Mouse (Mus musculus) adrenal gland, postnatal 25 days (tissue): ENCODE results near the gene Creb5. TPM values are rescaled to one million over a fixed set of nuclear protein-coding genes. Genes with fewer than 3 reads are reported as not detected.

Experiments used
- DNase-seq: peaks from one replicate; pipeline ENCODE4 v3.0.0; 2021; ENCODE audit warnings: mixed read lengths
- long read RNA-seq: library from polyadenylated mRNA; stranded (forward); transcript quantifications from one replicate; pipeline ENCODE4 v2.0.0, GENCODE M21; 2021
- total RNA-seq: library from RNA; stranded (reverse); gene quantifications from 2 replicates; pipeline ENCODE4 v1.2.3, GENCODE M21; 2021

Creb5 gene
- 2.0 and 2.8 TPM in 2 replicates for total RNA-seq
- long read RNA-seq, result 0 reads

- peak; percentile 85 for DNase-seq
Observed at GRCm38 (mm10) chr6:53287038-53287561, at the start of gene Creb5. Gene Creb5 (plus strand): TSS chr6:53287270.

GRCm38 (mm10) chr6:53259841-53260240, 27.2 kb upstream of the Creb5 start:
- no peak for DNase-seq

GRCm38 (mm10) chr6:53262401-53262800, 24.7 kb upstream of the Creb5 start:
- no peak for DNase-seq

- no peak for DNase-seq
Observed at GRCm38 (mm10) chr6:53267036-53267435, 20.0 kb upstream of the Creb5 start.

- no peak for DNase-seq
Observed at GRCm38 (mm10) chr6:53267732-53268505, 19.2 kb upstream of the Creb5 start.

DNA sequence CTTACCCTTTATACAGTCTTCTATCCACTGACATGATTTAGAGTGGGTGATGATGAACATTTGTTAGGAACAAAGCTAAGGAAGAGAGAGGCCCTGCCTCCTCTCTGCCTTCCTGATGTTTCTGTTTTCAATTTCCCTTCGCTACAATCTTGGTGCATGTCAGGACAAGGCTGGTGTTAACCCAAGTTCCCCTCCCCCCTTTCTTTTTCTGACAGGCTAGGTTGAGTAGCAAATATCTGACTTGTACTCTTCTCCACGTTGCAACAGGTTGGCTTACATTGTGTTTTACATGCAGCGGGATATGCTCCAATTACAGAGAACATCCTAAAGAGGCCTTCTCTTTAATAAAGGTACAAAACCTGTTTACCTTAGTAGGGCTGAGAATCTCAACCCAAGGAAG, 15.9 kb upstream of the Creb5 start:
- DNase-seq, result no peak

- DNase-seq, result no peak
Observed at GRCm38 (mm10) chr6:53271636-53272035, 15.4 kb upstream of the Creb5 start.

DNA sequence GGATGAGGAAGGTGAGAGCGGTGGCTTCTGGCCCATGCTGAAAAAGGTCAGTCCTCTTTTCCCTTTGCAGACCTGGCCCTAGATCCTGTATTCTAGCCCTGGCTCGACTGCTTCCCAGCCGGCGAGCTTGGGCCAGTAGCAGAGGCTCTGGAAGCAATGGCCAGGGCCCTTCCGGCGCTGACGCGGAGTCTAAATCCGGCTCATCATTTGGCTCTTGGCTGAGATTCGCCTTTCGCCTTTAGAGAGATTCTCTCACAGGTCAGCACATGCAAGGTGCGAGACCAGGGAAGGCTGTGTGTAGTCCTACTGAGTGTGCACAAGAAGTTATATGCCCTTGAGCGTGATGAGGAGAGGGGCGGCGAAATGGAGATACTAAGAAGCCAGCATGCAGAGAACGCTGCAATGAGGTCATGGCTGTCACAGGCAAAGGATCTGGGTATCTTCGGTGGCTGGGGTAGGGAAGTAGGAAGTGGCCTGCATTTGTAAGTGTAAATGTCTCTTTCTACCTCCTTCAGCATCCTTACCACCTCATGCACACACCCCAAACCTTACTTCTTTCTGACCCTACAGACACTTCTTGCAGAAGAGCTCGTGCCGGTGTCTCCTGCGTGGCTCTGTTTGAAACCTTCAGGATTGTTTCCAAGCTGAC, 557 bp upstream of the Creb5 start:
- DNase-seq, result peak; percentile 12

DNA sequence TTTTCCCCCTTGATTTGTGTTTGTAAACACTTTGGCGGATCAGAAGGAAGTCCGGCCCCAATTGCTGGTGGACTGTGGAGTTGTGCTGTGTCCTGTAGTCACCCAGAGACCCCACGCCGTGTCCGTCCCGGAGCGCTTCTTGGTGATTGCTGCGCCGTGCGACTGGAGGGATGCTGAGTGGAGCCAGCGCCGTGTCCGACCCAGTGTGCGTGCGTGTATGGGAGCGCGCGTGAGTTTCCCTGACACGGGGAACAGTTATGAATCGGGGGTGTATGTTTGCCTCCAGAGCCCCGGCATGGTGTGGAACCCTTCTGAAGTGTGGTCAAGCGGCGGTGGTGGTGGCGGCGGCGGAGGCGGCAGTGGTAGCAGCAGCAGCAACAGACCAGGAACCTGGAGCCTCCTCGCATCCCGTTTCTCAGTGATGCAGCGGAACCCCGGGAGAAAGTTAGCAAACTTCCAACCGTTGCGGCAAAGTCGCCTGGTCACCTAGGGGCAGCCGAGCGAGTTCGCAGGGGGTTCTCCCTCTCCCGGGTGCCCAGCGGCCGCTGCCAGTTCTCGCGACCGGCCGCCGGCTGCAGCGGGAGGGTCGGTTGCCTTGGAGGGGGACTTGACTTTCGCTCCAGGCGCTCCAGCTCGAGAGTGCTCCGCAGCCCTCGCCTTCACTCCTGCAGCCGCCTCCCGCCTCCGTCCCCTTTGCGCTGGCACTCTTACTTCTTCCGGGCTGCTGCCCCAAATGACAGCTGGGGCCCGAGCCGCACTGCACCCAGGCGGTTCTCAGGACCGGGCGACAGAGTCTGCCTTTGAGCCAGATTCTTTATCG, 702 bp downstream of the Creb5 start:
- peak; percentile 33 for DNase-seq

DNA sequence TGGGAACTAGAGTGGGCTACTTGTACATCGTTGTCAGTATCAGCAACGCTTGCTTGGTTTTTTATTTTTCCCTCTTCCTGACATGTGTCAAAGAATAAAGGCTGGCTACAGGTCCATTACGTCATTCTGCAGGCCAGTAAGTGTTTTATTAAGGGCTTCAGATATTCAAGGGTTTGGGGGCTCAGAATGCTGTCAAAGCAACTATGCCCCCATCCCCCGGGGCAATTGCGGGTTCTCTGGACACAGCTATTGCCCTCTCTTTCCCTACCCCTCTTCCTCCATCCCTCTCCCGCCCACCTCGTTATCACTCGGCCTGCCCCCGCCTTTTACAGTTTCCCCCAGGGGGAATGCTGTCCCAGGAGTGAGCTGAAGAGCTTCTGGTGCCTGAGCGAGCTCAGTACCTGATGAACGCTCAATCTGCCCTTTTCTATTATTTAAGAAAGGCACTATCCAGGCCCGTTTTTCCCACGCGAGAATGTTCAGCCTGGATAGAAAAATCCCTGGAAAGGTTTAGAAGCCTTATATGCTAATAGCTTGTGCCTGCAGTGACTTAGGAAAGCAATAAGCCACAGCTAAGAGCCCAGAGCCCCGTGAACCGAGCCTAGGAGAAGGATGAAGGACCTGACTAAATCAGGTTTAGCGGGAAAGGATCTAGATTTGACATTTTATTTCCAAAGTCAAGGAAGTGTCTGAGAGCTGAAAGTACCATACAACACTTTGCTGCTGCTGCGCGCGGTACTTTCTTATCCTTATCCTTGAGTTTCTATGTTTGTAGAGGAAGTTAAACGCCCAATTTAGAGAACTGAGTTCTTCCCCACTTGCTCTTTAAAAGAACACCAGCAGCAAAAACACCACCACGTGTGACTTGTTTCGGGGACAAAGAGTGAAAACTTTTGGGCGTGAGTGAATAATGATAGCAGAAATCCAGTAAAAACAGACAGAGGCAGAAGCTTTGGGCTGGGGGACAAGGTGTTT, 1.8 kb downstream of the Creb5 start:
- DNase-seq, result no peak

GRCm38 (mm10) chr6:53289659-53290058, 2.6 kb downstream of the Creb5 start:
- no peak for DNase-seq

DNA sequence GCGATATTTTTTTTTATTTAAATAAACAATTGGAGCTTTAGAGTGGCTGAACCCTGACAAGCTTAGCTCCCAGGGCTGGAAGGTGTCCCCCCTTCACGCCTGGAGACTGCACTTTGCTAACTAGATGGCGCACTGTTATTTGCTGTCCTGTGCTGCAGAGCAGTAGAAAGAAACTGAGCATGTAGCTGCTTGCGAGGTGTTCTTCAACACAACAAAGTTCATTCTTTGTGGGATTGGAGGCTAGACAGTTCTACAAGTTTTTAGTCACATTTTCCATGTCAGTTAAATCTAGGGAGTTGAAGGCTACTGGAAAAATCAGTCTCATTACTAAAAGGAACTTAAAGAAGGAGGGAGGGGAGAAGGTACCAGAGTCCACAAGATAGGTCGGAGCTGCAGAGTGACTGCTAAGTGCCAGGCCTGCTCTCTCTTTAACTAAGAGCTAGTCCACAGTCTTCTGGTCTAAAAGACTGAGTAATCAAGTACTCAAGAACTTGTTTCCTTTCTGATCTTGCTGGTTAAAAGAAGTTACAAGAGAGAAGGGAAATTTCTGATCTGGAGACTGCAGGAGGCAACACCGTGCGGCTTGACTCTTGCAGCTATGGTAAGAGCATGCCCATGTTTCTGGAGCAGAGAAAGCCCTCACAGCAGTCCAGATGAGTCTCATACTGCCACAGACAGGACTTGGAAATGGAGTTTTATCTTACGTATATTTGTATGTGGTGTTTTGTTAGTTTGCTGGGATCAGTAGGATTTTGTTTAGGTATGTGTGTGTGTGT, 3.3 kb downstream of the Creb5 start:
- DNase-seq, result no peak

DNA sequence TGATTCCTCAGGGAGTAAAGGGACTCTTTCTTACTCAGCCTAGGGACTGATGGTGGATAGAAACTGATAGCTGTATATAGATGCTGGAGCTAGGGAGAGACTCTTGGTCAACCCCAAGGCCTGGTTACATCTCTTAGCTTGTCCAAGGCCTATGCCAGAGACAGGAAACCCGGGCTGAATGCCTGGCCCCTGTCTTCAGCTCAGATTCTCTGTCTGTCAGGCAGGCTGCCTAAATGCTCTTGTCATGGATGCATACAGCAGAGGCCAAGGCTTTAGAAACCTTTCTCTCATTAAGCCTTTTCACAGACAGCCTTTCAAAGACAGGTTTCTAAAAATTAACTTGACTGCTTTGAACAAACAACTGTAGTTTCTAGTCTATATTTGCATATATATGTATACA, 5.9 kb downstream of the Creb5 start:
- no peak for DNase-seq

DNA sequence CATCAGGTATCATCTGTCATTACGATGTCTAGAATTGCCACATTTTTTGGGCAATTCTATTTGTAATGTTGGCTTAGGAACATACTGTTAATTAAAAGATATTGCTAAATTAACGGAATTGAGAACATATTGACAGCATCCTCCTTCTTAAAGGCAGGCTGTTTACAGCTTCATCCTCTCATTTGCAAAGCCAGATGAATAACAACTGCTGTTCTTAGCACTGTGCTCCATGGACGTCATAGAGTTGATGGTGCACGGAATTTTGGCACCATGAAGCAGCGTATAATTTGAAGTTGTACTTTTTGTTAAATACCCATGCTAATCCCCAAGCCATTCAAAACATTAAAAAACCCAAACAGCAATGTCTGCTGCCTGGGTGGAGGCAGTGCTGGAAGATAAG, 10.8 kb downstream of the Creb5 start:
- no peak for DNase-seq

DNA sequence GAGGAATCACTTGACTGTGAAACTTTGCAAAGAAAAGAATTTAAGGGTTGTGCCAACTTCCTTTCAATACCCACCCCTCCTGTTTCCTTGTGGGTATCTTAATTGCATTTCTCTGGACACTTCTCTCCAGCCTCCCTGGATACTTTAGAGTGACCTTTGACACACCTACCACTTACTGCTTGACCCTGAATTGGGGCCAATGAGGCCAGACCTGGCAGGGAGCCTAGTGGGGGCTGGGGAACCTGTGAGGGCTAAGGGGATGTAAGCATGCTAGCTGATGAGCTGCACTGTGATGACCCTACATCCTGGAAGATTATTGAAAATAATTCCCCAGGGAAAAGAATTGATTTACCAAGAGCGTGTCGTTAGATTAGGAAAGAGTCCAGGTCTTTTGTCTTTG, 17.1 kb downstream of the Creb5 start:
- no peak for DNase-seq

- DNase-seq, result no peak
Observed at GRCm38 (mm10) chr6:53306156-53306555, 19.1 kb downstream of the Creb5 start.

DNA sequence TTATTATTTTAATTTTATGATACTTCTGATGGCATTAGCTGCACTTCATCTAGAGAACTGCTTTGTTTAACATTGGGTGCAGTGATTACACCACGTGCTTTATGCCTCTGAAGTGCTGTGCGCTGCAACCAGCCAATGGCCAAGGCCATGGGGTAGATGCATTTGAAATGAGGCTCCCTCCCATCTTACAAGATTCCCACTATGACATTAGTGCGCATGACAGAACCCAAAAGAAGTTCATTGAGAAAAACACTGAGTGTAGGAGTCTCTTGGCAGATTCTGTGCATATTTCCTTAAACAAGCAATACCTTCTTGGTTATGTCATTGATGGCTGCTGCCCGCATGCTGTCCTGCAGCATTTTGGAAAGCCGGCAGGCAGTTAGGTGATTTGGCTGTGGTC, 19.6 kb downstream of the Creb5 start:
- DNase-seq, result no peak

DNA sequence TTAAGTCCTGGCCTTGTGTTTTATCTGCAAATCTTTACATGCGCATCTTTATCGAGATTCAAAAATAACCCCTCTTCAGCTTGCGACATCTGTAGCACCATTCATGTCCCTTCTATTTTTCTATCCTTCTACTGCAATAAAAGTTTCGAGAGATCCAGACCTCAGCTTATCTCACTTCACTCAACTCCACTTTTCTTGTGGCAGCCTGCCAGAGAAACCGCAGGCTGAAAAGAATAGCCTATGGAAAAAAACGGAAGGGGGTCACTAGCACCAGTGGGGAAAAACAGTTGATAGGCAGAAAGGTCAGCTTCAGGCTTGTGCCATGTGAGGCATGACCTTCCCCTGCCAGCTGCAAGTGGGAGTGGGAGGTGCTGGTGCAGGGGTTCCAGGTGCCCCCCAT, 21.6 kb downstream of the Creb5 start:
- DNase-seq, result no peak

- no peak for DNase-seq
Observed at GRCm38 (mm10) chr6:53313604-53314003, 26.5 kb downstream of the Creb5 start.

GRCm38 (mm10) chr6:53314126-53314525, 27.1 kb downstream of the Creb5 start:
- no peak for DNase-seq
